Mouse (Mus musculus): ENCODE data around the gene Wdr78.

- TF ChIP-seq CTCF (conservative IDR thresholded peaks at IDR 0.05; ENCODE audit: insufficient read depth, insufficient read length, low read depth, low read length) = no peak
- TF ChIP-seq POLR2A (IDR thresholded peaks at IDR 0.05; ENCODE audit: low read depth, low read length) = peak; percentile 6
Observed at GRCm38 (mm10) chr4:103114184-103115111, at the start of gene Wdr78, which contains the start of gene Mier1.

Data from kidney, adult 2 months (tissue).